Mouse (Mus musculus) liver, embryonic 14.5 days (tissue): Measurements from ENCODE around the gene Knl1. TPM values are rescaled to one million over a fixed set of nuclear protein-coding genes. Genes with fewer than 3 reads are reported as not detected.

Experiments
- ATAC-seq: fragments of 200-750 bp; cut with Nextera tagmentation; 2 replicates; pipeline ENCODE4 v1.8.0; 2017; ENCODE audit warnings: moderate number of reproducible peaks, mild to moderate bottlenecking, moderate library complexity; ENCODE audit not compliant: insufficient read depth
- DNase-seq, 3 experiments: peaks; one replicate each; pipeline ENCODE4 v3.0.0-alpha.2; 2012 to 2013; ENCODE audit warnings: low read depth in 3 of 3, low spot score in 3 of 3
- H3K27ac ChIP-seq: fragments of 300-500 bp; sonication (generic); 2 replicates; pipeline ENCODE4 v1.5.1; 2014; ENCODE audit warnings: moderate library complexity, mild to moderate bottlenecking, control low read depth, inconsistent platforms
- H3K27me3 ChIP-seq: fragments of 300-500 bp; sonication (generic); 2 replicates; pipeline ENCODE4 v1.6.1; 2014; ENCODE audit warnings: mild to moderate bottlenecking, low read length, moderate library complexity; ENCODE audit not compliant: control insufficient read depth, insufficient read depth
- H3K36me3 ChIP-seq: fragments of 300-500 bp; sonication (generic); replicated peaks from 2 replicates; pipeline ENCODE4 v1.6.1; 2014; ENCODE audit warnings: low read depth; ENCODE audit not compliant: control insufficient read depth, insufficient read depth
- H3K4me1 ChIP-seq, 2 experiments: fragments of 200-500 bp in 1 of 2; fragments of 300-500 bp in 1 of 2; sonication (generic) in 1 of 2; replicated peaks; 2 replicates each; pipeline ENCODE4 v1.6.1; 2012 to 2014; ENCODE audit warnings: antibody characterized with exemption in 1 of 2, inconsistent platforms in 1 of 2, low read length in 1 of 2; ENCODE audit not compliant: control insufficient read depth in 2 of 2, insufficient read depth in 2 of 2
- H3K4me2 ChIP-seq: fragments of 300-500 bp; sonication (generic); 2 replicates; pipeline ENCODE4 v1.6.1; 2014; ENCODE audit warnings: low read depth, mild to moderate bottlenecking, control low read depth, moderate library complexity
- H3K4me3 ChIP-seq, 2 experiments: fragments of 200-500 bp in 1 of 2; fragments of 300-500 bp in 1 of 2; sonication (generic) in 1 of 2; 2 replicates each; pipeline ENCODE4 v1.5.1; 2012 to 2014; ENCODE audit warnings: low read depth in 2 of 2, low read length in 2 of 2, mild to moderate bottlenecking in 2 of 2, control low read depth in 1 of 2, inconsistent platforms in 1 of 2, moderate library complexity in 1 of 2; ENCODE audit not compliant: insufficient read depth in 1 of 2
- H3K9ac ChIP-seq: fragments of 300-500 bp; sonication (generic); replicated peaks from 2 replicates; pipeline ENCODE4 v1.6.1; 2014; ENCODE audit warnings: mild to moderate bottlenecking, control low read depth, moderate library complexity
- H3K9me3 ChIP-seq: fragments of 300-500 bp; sonication (generic); 2 replicates; pipeline ENCODE4 v1.6.1; 2016; ENCODE audit warnings: low read length, mixed read lengths; ENCODE audit not compliant: control insufficient read depth
- CTCF ChIP-seq: IDR thresholded peaks from 2 replicates; pipeline ENCODE4 v1.5.1; 2016; ENCODE audit warnings: antibody characterized with exemption, low read depth, control low read depth
- EP300 ChIP-seq: IDR thresholded peaks from 2 replicates; pipeline ENCODE4 v1.6.1; 2016; ENCODE audit warnings: antibody characterized with exemption, low read depth
- WGBS: fragments of 180-500 bp; shearing (Covaris S2); extraction: QIAGEN DNeasy Blood & Tissue Kit; methylation state at CpG from one replicate; pipeline ENCODE4 v1.1.7; 2014; ENCODE audit not compliant: insufficient replicate concordance; 5-methylcytosine and 5-hydroxymethylcytosine counted together
- polyA plus RNA-seq, 2 experiments: library from polyadenylated mRNA; depleted of rRNA in 1 of 2; stranded (reverse) in 1 of 2; unstranded in 1 of 2; fragments of >200 nt; fragmentation: Nextera tagmentation in 1 of 2; extraction: Ambion mirVana in 1 of 2; gene quantifications; 2 replicates each; pipeline versions ENCODE4 v1.2.1 to v1.2.3; 2012 to 2014

Knl1 gene
- polyA plus RNA-seq (2012; rRNA removed) (3.4 and 6.2 TPM in 2 replicates), polyA plus RNA-seq (2014; fragmentation: Nextera tagmentation; extraction: Ambion mirVana) (45.5 and 49.7 TPM in 2 replicates)

DNA sequence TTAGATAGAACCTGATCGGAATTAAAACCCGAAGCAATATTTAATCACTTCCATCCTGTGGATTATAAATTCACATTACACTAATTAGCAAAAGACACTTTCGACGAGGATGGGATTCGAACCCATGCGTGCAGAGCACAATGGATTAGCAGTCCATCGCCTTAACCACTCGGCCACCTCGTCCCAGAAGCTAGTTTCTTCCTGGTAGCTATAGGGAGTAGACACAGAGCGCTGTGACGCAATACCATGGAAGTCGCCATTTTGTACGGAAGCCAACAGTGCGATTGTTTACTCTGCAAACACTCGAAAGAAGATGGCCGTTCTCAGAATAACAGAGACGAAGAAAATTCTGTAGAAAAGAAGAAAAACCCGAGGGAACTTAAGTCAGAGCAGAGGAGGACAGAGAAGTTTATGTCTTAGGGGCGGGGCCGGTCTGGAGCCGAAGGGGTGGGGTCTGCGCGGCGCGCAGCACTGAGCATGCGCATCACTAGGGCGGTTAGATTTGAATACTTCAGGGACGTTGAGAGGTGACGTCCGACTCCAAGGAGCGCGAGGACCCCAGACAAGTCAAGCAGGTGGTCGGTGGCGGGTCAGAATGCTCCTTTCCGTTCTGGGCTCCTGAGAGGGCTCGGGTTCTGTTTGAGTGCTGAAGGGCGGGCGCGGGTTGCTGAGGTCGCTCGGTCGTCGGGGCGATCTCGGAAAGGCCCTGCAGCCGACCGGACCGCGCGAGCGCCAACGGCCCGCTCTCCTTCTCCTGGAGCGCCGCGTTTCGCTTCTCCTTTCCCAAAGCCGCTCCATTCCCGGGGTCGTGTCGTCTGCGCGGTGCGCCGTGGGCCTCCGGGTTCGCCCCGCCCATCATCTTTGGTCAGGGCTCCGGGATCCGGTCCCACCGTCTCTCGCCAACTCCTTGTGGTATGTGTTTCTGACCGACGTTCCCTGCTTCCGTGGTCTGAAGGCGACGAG is at the start of gene Knl1:
Gene Knl1 (plus strand): TSS at position 471 of the 963 bp plus-strand sequence.
- Histone ChIP-seq H3K9me3 (no peaks in the 10 kb centered on the region), H3K4me3 (peak within 1 kb of the TSS; percentile 87 to 97), H3K36me3 (no peaks in the 10 kb centered on the region; the same call in 1 of the 2 replicates), H3K27ac (peak within 1 kb of the TSS; percentile 85), H3K4me2 (peak within 1 kb of the TSS; percentile 79), H3K4me1 (peaks cover 3 to 6% of the 10 kb centered on the region in 2 experiments), H3K27me3 (no peaks in the 10 kb centered on the region), H3K9ac (peak within 1 kb of the TSS; percentile 99)
- ATAC-seq, result peak; percentile 96
- under 1% methylated on average over 77 of the region's 77 CpGs for WGBS
- peak; percentile 91 to 94 (median 91) for DNase-seq
- TF ChIP-seq EP300, result peak; percentile 60
- TF ChIP-seq CTCF, result no peak

- H3K4me2 ChIP-seq, result no peak overlapping the region
- no peak overlapping the region for H3K4me3 ChIP-seq
- no peaks in the 10 kb centered on the region for H3K36me3 ChIP-seq
- 48% methylated on average over 6 of the region's 6 CpGs for WGBS
- H3K27ac ChIP-seq, result no peak overlapping the region
- no peaks in the 10 kb centered on the region for H3K9me3 ChIP-seq
- H3K4me1 ChIP-seq, result no peaks in the 10 kb centered on the region
- no peak overlapping the region for H3K9ac ChIP-seq
- TF ChIP-seq EP300 (no peak), CTCF (no peak)
- ATAC-seq, result no peak
- DNase-seq, result no peak
- H3K27me3 ChIP-seq, result peaks cover 12% of the 10 kb centered on the region
These were observed 48.6 kb upstream of the Knl1 start for GRCm38 (mm10) chr2:118998115-118998866.

DNA sequence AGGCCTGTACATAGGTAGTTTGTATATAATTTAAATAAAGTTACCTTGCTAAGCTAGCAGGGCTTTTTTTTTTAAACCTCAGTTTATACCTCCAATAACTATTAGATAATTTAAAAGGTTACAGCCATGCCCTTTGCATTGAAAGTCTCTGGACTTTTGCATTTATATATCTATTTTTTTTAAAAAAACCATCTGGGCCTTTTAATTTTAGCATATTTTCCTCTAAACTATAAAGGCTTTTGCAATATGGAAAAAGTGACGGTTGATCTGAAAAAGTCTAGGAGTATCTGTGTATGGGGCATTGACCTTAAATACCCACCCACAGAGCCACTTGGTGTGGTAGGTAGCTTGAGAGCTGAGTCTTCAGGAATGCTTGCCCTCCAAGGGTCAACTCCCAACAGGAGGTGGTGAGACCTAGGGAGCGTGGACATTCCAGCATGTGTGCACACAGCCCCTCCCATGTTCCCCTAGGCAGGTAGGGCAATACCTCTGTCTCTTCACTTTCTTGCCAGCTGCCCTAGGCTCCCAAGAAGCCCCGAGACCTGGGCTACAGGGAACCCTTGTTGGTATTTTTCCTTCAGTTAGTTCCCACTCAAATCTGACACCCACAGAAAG is 47.8 kb upstream of the Knl1 start:
- no peaks in the 10 kb centered on the region for H3K4me1 ChIP-seq
- no peak for TF ChIP-seq EP300
- no peak for TF ChIP-seq CTCF
- DNase-seq (no peak), ATAC-seq (no peak)
- H3K9me3 ChIP-seq, result no peaks in the 10 kb centered on the region
- no peak overlapping the region for H3K4me3 ChIP-seq
- H3K36me3 ChIP-seq, result no peaks in the 10 kb centered on the region
- no peak overlapping the region for H3K9ac ChIP-seq
- no peak overlapping the region for H3K27ac ChIP-seq
- WGBS, result 67% methylated on average over 3 of the region's 3 CpGs
- peaks cover 12% of the 10 kb centered on the region for H3K27me3 ChIP-seq
- no peak overlapping the region for H3K4me2 ChIP-seq

DNA sequence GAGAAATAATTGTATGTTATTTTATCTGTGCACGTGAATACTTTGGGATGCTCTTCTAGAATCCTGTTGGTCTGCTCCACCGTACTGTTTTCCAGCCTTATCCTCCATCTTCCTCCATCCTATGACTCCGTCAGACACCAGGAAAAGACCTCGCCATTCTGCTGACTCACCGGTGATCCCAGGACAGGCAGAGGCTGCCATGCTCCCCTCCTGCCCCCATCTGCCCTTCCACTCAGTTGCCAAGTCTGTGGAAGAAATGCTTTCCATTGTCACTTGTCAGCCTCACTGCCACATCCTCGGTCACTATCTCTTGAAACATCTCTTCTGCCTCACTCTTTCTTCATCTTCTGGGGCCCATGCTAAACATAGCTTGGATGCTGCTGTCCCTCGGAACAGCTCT is 40.0 kb upstream of the Knl1 start:
- Histone ChIP-seq H3K4me2 (no peak overlapping the region), H3K9me3 (no peaks in the 10 kb centered on the region), H3K36me3 (no peaks in the 10 kb centered on the region), H3K4me1 (no peaks in the 10 kb centered on the region), H3K4me3 (no peak overlapping the region), H3K27me3 (no peaks in the 10 kb centered on the region), H3K9ac (no peak overlapping the region), H3K27ac (no peak overlapping the region)
- WGBS, result 59% methylated on average over 7 of the region's 7 CpGs
- TF ChIP-seq CTCF (no peak), EP300 (no peak)
- no peak for ATAC-seq
- no peak for DNase-seq
